Mouse (Mus musculus): ENCODE results near the gene Lzts3.

Lzts3 gene

GRCm38 (mm10) chr2:130634739-130635411 is 7.7 kb downstream of the Lzts3 start:
- peak; percentile 14 for DNase-seq (ENCODE audit: low spot score)

- DNase-seq (ENCODE audit: low spot score): no peak
These were observed 8.4 kb downstream of the Lzts3 start for GRCm38 (mm10) chr2:130634006-130634738.

GRCm38 (mm10) chr2:130632887-130633675 is 9.5 kb downstream of the Lzts3 start:
- DNase-seq (ENCODE audit: low spot score): no peak

- DNase-seq (ENCODE audit: low spot score): no peak
These were observed 10.2 kb downstream of the Lzts3 start for GRCm38 (mm10) chr2:130632416-130632815.

- DNase-seq (ENCODE audit: low spot score): peak; percentile 92
These were observed 12.8 kb downstream of the Lzts3 start, which contains the start of the genes Fastkd5 and Ubox5 for GRCm38 (mm10) chr2:130629839-130630203. TSS of gene Fastkd5 (minus strand) at chr2:130630027. TSS of gene Ubox5 (minus strand) at chr2:130630038.

GRCm38 (mm10) chr2:130629080-130629838 is 13.3 kb downstream of the Lzts3 start:
- DNase-seq (ENCODE audit: low spot score): no peak

- no peak for DNase-seq (ENCODE audit: low spot score)
These were observed 14.2 kb downstream of the Lzts3 start for GRCm38 (mm10) chr2:130628424-130628823.

- no peak for DNase-seq (ENCODE audit: low spot score)
These were observed 23.6 kb downstream of the Lzts3 start for GRCm38 (mm10) chr2:130618972-130619371.

GRCm38 (mm10) chr2:130613091-130613490 is 29.5 kb downstream of the Lzts3 start:
- DNase-seq (ENCODE audit: low spot score): no peak

GRCm38 (mm10) chr2:130602195-130602594 is 40.4 kb downstream of the Lzts3 start:
- DNase-seq (ENCODE audit: low spot score): no peak

- no peak for DNase-seq (ENCODE audit: low spot score)
These were observed 44.2 kb downstream of the Lzts3 start for GRCm38 (mm10) chr2:130598399-130598798.

GRCm38 (mm10) chr2:130597601-130598010 is 45.0 kb downstream of the Lzts3 start:
- DNase-seq (ENCODE audit: low spot score): no peak

- DNase-seq (ENCODE audit: low spot score): no peak
These were observed 47.0 kb downstream of the Lzts3 start for GRCm38 (mm10) chr2:130595596-130595995.

GRCm38 (mm10) chr2:130591016-130591415 is 51.6 kb downstream of the Lzts3 start:
- DNase-seq (ENCODE audit: low spot score): no peak

GRCm38 (mm10) chr2:130589761-130590160 is 52.8 kb downstream of the Lzts3 start:
- DNase-seq (ENCODE audit: low spot score): no peak

- DNase-seq (ENCODE audit: low spot score): no peak
These were observed 53.4 kb downstream of the Lzts3 start for GRCm38 (mm10) chr2:130589157-130589556.

GRCm38 (mm10) chr2:130588373-130588772 is 54.2 kb downstream of the Lzts3 start:
- DNase-seq (ENCODE audit: low spot score): no peak

- no peak for DNase-seq (ENCODE audit: low spot score)
These were observed 56.6 kb downstream of the Lzts3 start for GRCm38 (mm10) chr2:130586016-130586415.

- DNase-seq (ENCODE audit: low spot score): no peak
These were observed 58.6 kb downstream of the Lzts3 start for GRCm38 (mm10) chr2:130583902-130584560.

All from urinary bladder, postnatal 25 days (tissue).